Mouse (Mus musculus): ENCODE results near the gene 3110082I17Rik.

DNA sequence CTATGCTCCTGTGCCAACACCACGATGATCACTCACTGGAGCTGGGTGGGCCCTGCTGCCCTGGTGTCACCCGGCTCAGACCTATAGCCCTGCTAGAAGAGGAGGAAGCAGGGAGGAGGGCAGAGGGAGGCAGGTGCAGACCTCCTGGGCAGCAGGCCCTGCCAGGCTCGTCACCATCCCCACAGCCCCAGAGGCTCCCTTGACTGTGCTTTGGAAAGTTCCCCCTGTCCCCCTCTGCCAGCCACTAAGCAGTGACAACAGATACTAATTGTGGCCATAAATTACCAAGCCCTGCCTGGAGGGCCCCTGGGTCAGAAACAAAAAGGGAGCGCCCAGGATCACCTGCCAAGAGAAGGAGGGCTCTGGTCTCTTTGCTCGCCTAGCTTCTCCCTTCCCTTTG lies 33.4 kb upstream of the 3110082I17Rik start:
- TF ChIP-seq CTCF (IDR thresholded peaks at IDR 0.05; ENCODE audit: low read depth) (no peak), EP300 (IDR thresholded peaks at IDR 0.05; ENCODE audit: low read depth) (no peak)

All from liver, embryonic 14.5 days (tissue).